Mouse (Mus musculus): ENCODE results near the gene Prr29.

DNA sequence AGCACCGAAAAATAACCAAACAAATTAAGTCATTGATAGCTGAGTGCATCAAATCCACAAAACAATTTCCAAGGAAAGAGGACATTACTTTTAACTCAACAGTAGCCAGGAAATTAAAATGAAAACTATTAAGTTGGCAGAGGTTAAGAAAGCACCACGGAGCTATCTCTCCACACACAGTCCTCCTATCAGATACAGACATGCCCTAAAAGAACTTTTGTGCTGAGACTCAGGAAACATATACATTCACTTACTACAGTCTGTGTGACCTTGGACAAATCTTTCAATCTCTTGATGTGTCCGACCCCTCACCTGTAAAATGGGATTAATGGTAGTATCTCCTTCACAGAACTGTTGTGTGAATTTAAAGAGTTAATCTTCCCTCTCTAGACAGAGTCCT lies 21.1 kb downstream of the Prr29 start:
- no peak for TF ChIP-seq CTCF (IDR thresholded peaks at IDR 0.05; ENCODE audit: low read depth)
- TF ChIP-seq EP300 (optimal IDR thresholded peaks at IDR 0.05), result no peak

All from stomach, postnatal 0 days (tissue).